In the genomic region with DNA sequence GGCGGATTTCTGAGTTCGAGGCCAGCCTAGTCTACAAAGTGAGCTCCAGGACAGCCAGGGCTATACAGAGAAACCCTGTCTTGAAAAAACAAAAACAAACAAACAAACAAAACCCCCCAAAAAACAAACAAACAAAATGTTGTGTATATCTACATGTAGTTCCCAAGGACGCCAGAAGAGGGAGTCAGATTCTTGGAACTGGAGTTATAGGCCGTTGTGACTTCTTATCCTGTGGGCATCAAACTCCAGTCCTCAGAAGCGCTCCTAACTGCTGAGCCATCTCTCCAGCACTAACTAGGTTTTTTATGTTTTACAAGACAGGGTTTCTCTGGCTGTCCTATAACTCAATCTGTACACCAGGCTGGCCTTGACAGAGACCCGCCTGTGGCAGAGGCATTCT, we compare ENCODE assay signal across 13 mouse cellular contexts. TPM values are rescaled to one million over a fixed set of nuclear protein-coding genes. Genes with fewer than 3 reads are reported as not detected.
A peak's percentile ranks its signal among the peaks of the same experiment; 100 is the strongest.
DNase-seq lines count a peak whose midpoint lies in the region; ATAC-seq and TF ChIP-seq lines count a peak whose summit lies in the region.
"Had no signal": no experiment of that assay in that cellular context is flagged by ENCODE, and none has a peak within 500 bp of the region (broad histone marks: within the 10 kb centered on the region; RNA-seq: fewer than 3 reads in every experiment).

No protein-coding gene starts in this region.

- no peak overlapping the region for H3K4me3 ChIP-seq in embryonic facial prominence, embryonic 11.5 days (ENCODE audit: low read depth, low read length)
- H3K4me3 ChIP-seq in embryonic facial prominence, embryonic 10.5 days: no peak overlapping the region
- H3K4me3 ChIP-seq in liver, postnatal 0 days (ENCODE audit: low read depth, low read length): no peak overlapping the region
- H3K4me3 ChIP-seq in liver, embryonic 12.5 days: no peak overlapping the region
- H3K4me3 ChIP-seq: embryonic facial prominence, embryonic 12.5 days; limb, embryonic 15.5 days; myocyte had no signal

- H3K27ac ChIP-seq in embryonic facial prominence, embryonic 11.5 days (replicated peaks; ENCODE audit: low read depth, low read length): no peak overlapping the region
- no peak overlapping the region for H3K27ac ChIP-seq in embryonic facial prominence, embryonic 10.5 days (replicated peaks)
- H3K27ac ChIP-seq in liver, postnatal 0 days (ENCODE audit: low read depth): no peak overlapping the region
- no peak overlapping the region for H3K27ac ChIP-seq in liver, embryonic 12.5 days
- H3K27ac ChIP-seq: embryonic facial prominence, embryonic 12.5 days; limb, embryonic 15.5 days had no signal

- WGBS in embryonic facial prominence, embryonic 11.5 days: 68% methylated on average over 6 of the region's 6 CpGs
- 67% methylated on average over 6 of the region's 6 CpGs for WGBS in embryonic facial prominence, embryonic 10.5 days
- WGBS in liver, postnatal 0 days (ENCODE audit: insufficient replicate concordance): 50% methylated on average over 6 of the region's 6 CpGs
- WGBS in liver, embryonic 12.5 days (ENCODE audit: insufficient replicate concordance): 39% methylated on average over 6 of the region's 6 CpGs

- H3K9ac ChIP-seq in embryonic facial prominence, embryonic 11.5 days (replicated peaks; ENCODE audit: low read length): no peak overlapping the region
- H3K9ac ChIP-seq in liver, postnatal 0 days (replicated peaks): no peak overlapping the region
- no peak overlapping the region for H3K9ac ChIP-seq in liver, embryonic 12.5 days
- H3K9ac ChIP-seq: embryonic facial prominence, embryonic 12.5 days; limb, embryonic 15.5 days had no signal

- TF ChIP-seq CTCF in liver, postnatal 0 days (IDR thresholded peaks at IDR 0.05; ENCODE audit: low read depth): peak; percentile 66

- H3K27me3 ChIP-seq in embryonic facial prominence, embryonic 11.5 days (ENCODE audit: control insufficient read depth, insufficient read depth, low read length): no peaks in the 10 kb centered on the region
- no peaks in the 10 kb centered on the region for H3K27me3 ChIP-seq in embryonic facial prominence, embryonic 10.5 days (replicated peaks; ENCODE audit: low read depth, poor library complexity, severe bottlenecking)
- no peaks in the 10 kb centered on the region for H3K27me3 ChIP-seq in liver, postnatal 0 days (ENCODE audit: insufficient read depth, low read length)
- no peaks in the 10 kb centered on the region for H3K27me3 ChIP-seq in liver, embryonic 12.5 days (replicated peaks)
- H3K27me3 ChIP-seq: embryonic facial prominence, embryonic 12.5 days; limb, embryonic 15.5 days had no signal

- no peak overlapping the region for H3K4me2 ChIP-seq in embryonic facial prominence, embryonic 11.5 days (ENCODE audit: low read depth, low read length)
- H3K4me2 ChIP-seq in liver, postnatal 0 days (ENCODE audit: low read depth, low read length): no peak overlapping the region
- H3K4me2 ChIP-seq in liver, embryonic 12.5 days: no peak overlapping the region
- H3K4me2 ChIP-seq: embryonic facial prominence, embryonic 12.5 days; limb, embryonic 15.5 days had no signal

- H3K9me3 ChIP-seq in embryonic facial prominence, embryonic 11.5 days (replicated peaks; ENCODE audit: control insufficient read depth, low read length): no peaks in the 10 kb centered on the region
- H3K9me3 ChIP-seq in embryonic facial prominence, embryonic 10.5 days: no peaks in the 10 kb centered on the region
- no peaks in the 10 kb centered on the region for H3K9me3 ChIP-seq in liver, postnatal 0 days (ENCODE audit: low read length)
- H3K9me3 ChIP-seq in liver, embryonic 12.5 days (replicated peaks): no peaks in the 10 kb centered on the region
- H3K9me3 ChIP-seq: embryonic facial prominence, embryonic 12.5 days; limb, embryonic 15.5 days had no signal

- DNase-seq in embryonic facial prominence, embryonic 11.5 days (ENCODE audit: low spot score): peak; percentile 39
- no peak for DNase-seq in embryonic facial prominence, embryonic 10.5 days (ENCODE audit: low spot score)
- no peak for DNase-seq in liver, postnatal 0 days
- DNase-seq in NIH3T3 (ENCODE audit: low read depth): peak; percentile 28
- peak; percentile 74 for DNase-seq in retina, embryonic 14.5 days (ENCODE audit: low spot score)
- no peak for DNase-seq in yolk sac, embryonic 10.5 days (ENCODE audit: low spot score)
- DNase-seq in left cerebral cortex, adult 11 months (ENCODE audit: low spot score): no peak
- DNase-seq: kidney, postnatal 10 days; thymus, postnatal 36 days had no signal

- no peak for ATAC-seq in embryonic facial prominence, embryonic 11.5 days (replicated peaks; ENCODE audit: insufficient number of reproducible peaks, low FRiP score, low TSS enrichment, low read depth)
- ATAC-seq in liver, postnatal 0 days: no peak
- no peak for ATAC-seq in liver, embryonic 12.5 days

- no peaks in the 10 kb centered on the region for H3K4me1 ChIP-seq in embryonic facial prominence, embryonic 11.5 days (ENCODE audit: control insufficient read depth, insufficient read depth, low read length)
- peaks cover 10% of the 10 kb centered on the region; the same call in 1 of the 2 replicates for H3K4me1 ChIP-seq in embryonic facial prominence, embryonic 10.5 days
- no peaks in the 10 kb centered on the region for H3K4me1 ChIP-seq in liver, postnatal 0 days (ENCODE audit: insufficient read depth)
- no peaks in the 10 kb centered on the region; the same call in 1 of the 2 replicates for H3K4me1 ChIP-seq in liver, embryonic 12.5 days
- H3K4me1 ChIP-seq: embryonic facial prominence, embryonic 12.5 days had no signal

- H3K36me3 ChIP-seq in embryonic facial prominence, embryonic 11.5 days (replicated peaks; ENCODE audit: control insufficient read depth, insufficient read depth, low read depth, low read length): no peaks in the 10 kb centered on the region
- peaks cover 4% of the 10 kb centered on the region; the same call in 1 of the 2 replicates for H3K36me3 ChIP-seq in embryonic facial prominence, embryonic 10.5 days (replicated peaks)
- no peaks in the 10 kb centered on the region for H3K36me3 ChIP-seq in liver, postnatal 0 days (replicated peaks; ENCODE audit: insufficient read depth, low read length)
- H3K36me3 ChIP-seq in liver, embryonic 12.5 days: no peaks in the 10 kb centered on the region

- no peak for TF ChIP-seq EP300 in liver, postnatal 0 days (IDR thresholded peaks at IDR 0.05; ENCODE audit: low read depth)

RNA-seq across cellular contexts. Expression of a gene that starts 2.9 kb away (rescaled TPM):
- 0.21 TPM in 1 of 2 replicates, not detected in the other for polyA plus RNA-seq in embryonic facial prominence, embryonic 11.5 days (2014; fragmentation: Nextera tagmentation; extraction: Ambion mirVana)
- polyA plus RNA-seq in embryonic facial prominence, embryonic 10.5 days (2016; fragmentation: Nextera tagmentation; extraction: Ambion mirVana): 0.54 and 0.60 TPM in 2 replicates
- polyA plus RNA-seq in liver, postnatal 0 days (2015; fragmentation: Nextera tagmentation; extraction: Ambion mirVana): 0.25 TPM in 1 of 2 replicates, not detected in the other
- polyA plus RNA-seq in liver, embryonic 12.5 days (2016; fragmentation: Nextera tagmentation; extraction: Ambion mirVana): 0.44 and 0.54 TPM in 2 replicates

RNA-seq across cellular contexts. Expression of a gene that starts 11.6 kb away (rescaled TPM):
- polyA plus RNA-seq in embryonic facial prominence, embryonic 11.5 days (2014; fragmentation: Nextera tagmentation; extraction: Ambion mirVana): 3.8 and 5.7 TPM in 2 replicates
- 5.3 and 6.4 TPM in 2 replicates for polyA plus RNA-seq in embryonic facial prominence, embryonic 10.5 days (2016; fragmentation: Nextera tagmentation; extraction: Ambion mirVana)
- polyA plus RNA-seq in liver, postnatal 0 days (2015; fragmentation: Nextera tagmentation; extraction: Ambion mirVana): 1.1 TPM in 2 replicates
- polyA plus RNA-seq in liver, embryonic 12.5 days (2016; fragmentation: Nextera tagmentation; extraction: Ambion mirVana): 3.3 and 3.5 TPM in 2 replicates

RNA-seq across cellular contexts. Expression of a gene that starts 11.7 kb away (rescaled TPM):
- 0.24 TPM in 1 of 2 replicates, not detected in the other for polyA plus RNA-seq in embryonic facial prominence, embryonic 11.5 days (2014; fragmentation: Nextera tagmentation; extraction: Ambion mirVana)
- polyA plus RNA-seq in embryonic facial prominence, embryonic 10.5 days (2016; fragmentation: Nextera tagmentation; extraction: Ambion mirVana): 0.31 and 0.34 TPM in 2 replicates
- 0.08 TPM in 1 of 2 replicates, not detected in the other for polyA plus RNA-seq in liver, postnatal 0 days (2015; fragmentation: Nextera tagmentation; extraction: Ambion mirVana)
- polyA plus RNA-seq in liver, embryonic 12.5 days (2016; fragmentation: Nextera tagmentation; extraction: Ambion mirVana): 0.12 and 0.26 TPM in 2 replicates

RNA-seq across cellular contexts. Expression of a gene that starts 30.1 kb away (rescaled TPM):
- polyA plus RNA-seq in embryonic facial prominence, embryonic 11.5 days (2014; fragmentation: Nextera tagmentation; extraction: Ambion mirVana): 47.8 and 54.3 TPM in 2 replicates
- polyA plus RNA-seq in embryonic facial prominence, embryonic 10.5 days (2016; fragmentation: Nextera tagmentation; extraction: Ambion mirVana): 48.9 and 53.5 TPM in 2 replicates
- 34.6 and 34.7 TPM in 2 replicates for polyA plus RNA-seq in liver, postnatal 0 days (2015; fragmentation: Nextera tagmentation; extraction: Ambion mirVana)
- polyA plus RNA-seq in liver, embryonic 12.5 days (2016; fragmentation: Nextera tagmentation; extraction: Ambion mirVana): 35.9 and 36.6 TPM in 2 replicates

RNA-seq across cellular contexts. Expression of a gene that starts 46.4 kb away (rescaled TPM):
- polyA plus RNA-seq in embryonic facial prominence, embryonic 11.5 days (2014; fragmentation: Nextera tagmentation; extraction: Ambion mirVana): 0.31 and 0.75 TPM in 2 replicates
- polyA plus RNA-seq in embryonic facial prominence, embryonic 10.5 days (2016; fragmentation: Nextera tagmentation; extraction: Ambion mirVana): 0.52 and 0.57 TPM in 2 replicates
- not detected in 2 replicates for polyA plus RNA-seq in liver, postnatal 0 days (2015; fragmentation: Nextera tagmentation; extraction: Ambion mirVana)
- not detected in 2 replicates for polyA plus RNA-seq in liver, embryonic 12.5 days (2016; fragmentation: Nextera tagmentation; extraction: Ambion mirVana)
- polyA plus RNA-seq: limb, embryonic 15.5 days; myocyte had no signal

Comparison
In these comparisons a context has a peak if more than half of its experiments do, and no peak if none do; other contexts are left out.
1. DNase-seq: peak in embryonic facial prominence, embryonic 11.5 days (single experiment), NIH3T3 (single experiment) and retina, embryonic 14.5 days (single experiment); none in embryonic facial prominence, embryonic 10.5 days (single experiment), liver, postnatal 0 days (single experiment), yolk sac, embryonic 10.5 days (single experiment) and left cerebral cortex, adult 11 months (single experiment).